Mouse (Mus musculus) heart, embryonic 15.5 days (tissue): ENCODE results near the gene Zbtb34. TPM values are rescaled to one million over a fixed set of nuclear protein-coding genes. Genes with fewer than 3 reads are reported as not detected.
A peak's percentile ranks its signal among the peaks of the same experiment; 100 is the strongest.

Source experiments
- ATAC-seq: fragments of 200-750 bp; cut with Nextera tagmentation; replicated peaks from 2 replicates; pipeline ENCODE4 v1.8.0; 2017; ENCODE audit warnings: low read depth, moderate TSS enrichment; ENCODE audit not compliant: insufficient number of reproducible peaks, insufficient read depth, low FRiP score
- H3K27ac ChIP-seq: fragments of 300-500 bp; sonication (generic); 2 replicates; pipeline ENCODE4 v1.5.1; 2015; ENCODE audit warnings: mild to moderate bottlenecking, inconsistent platforms
- H3K27me3 ChIP-seq: fragments of 300-500 bp; sonication (generic); 2 replicates; pipeline ENCODE4 v1.6.1; 2015; ENCODE audit warnings: inconsistent platforms
- H3K36me3 ChIP-seq: fragments of 300-500 bp; sonication (generic); 2 replicates; pipeline ENCODE4 v1.6.1; 2015; ENCODE audit warnings: mild to moderate bottlenecking, inconsistent platforms
- H3K4me1 ChIP-seq: fragments of 300-500 bp; sonication (generic); replicated peaks from 2 replicates; pipeline ENCODE4 v1.6.1; 2015; ENCODE audit warnings: inconsistent platforms
- H3K4me2 ChIP-seq: fragments of 300-500 bp; sonication (generic); 2 replicates; pipeline ENCODE4 v1.6.1; 2015; ENCODE audit warnings: inconsistent platforms, mild to moderate bottlenecking, moderate library complexity
- H3K4me3 ChIP-seq: fragments of 300-500 bp; sonication (generic); 2 replicates; pipeline ENCODE4 v1.5.1; 2015; ENCODE audit warnings: mild to moderate bottlenecking, inconsistent platforms
- H3K9ac ChIP-seq: fragments of 300-500 bp; sonication (generic); 2 replicates; pipeline ENCODE4 v1.6.1; 2015; ENCODE audit warnings: mild to moderate bottlenecking, inconsistent platforms
- H3K9me3 ChIP-seq: fragments of 300-500 bp; sonication (generic); replicated peaks from 2 replicates; pipeline ENCODE4 v1.6.1; 2016; ENCODE audit warnings: inconsistent platforms
- WGBS: fragments of 180-500 bp; shearing (Covaris S2); methylation state at CpG from one replicate; pipeline ENCODE4 v1.1.7; 2015; ENCODE audit warnings: mixed read lengths; 5-methylcytosine and 5-hydroxymethylcytosine counted together
- polyA plus RNA-seq: library from polyadenylated mRNA; unstranded; fragments of >200 nt; fragmentation: Nextera tagmentation; extraction: Ambion mirVana; gene quantifications from 2 replicates; pipeline ENCODE4 v1.2.1, GENCODE M21; 2015

Zbtb34 gene
- polyA plus RNA-seq, 1 experiment from 2014 or later: 3.3 TPM

DNA sequence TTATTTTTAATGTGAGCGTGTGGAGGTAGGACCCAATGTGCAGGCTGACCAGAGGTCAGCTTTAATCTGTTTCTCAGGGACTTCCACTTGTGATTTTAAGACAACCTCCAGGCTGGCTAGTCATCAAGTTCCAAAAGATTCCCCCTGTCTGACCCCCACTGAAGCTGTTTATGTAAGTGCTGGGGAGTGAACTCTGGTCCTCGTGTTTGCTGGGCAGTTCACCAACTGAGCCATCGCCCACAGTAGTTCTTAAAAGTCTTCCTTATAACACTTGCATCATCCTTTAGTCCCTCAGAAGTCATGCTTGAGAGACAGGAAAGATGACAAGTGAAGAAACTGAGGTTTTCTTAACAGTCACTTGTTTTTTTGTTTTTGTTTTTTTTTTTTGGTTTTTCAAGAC, 25.6 kb upstream of the Zbtb34 start:
- no peak for ATAC-seq
- no peak overlapping the region for H3K27ac ChIP-seq
- no peak overlapping the region for H3K4me3 ChIP-seq
- H3K9me3 ChIP-seq: no peaks in the 10 kb centered on the region
- H3K27me3 ChIP-seq: no peaks in the 10 kb centered on the region
- H3K9ac ChIP-seq: no peak overlapping the region
- WGBS: 73% methylated on average over 3 of the region's 3 CpGs
- H3K4me1 ChIP-seq: peaks cover 19% of the 10 kb centered on the region
- peaks cover 49% of the 10 kb centered on the region for H3K36me3 ChIP-seq
- no peak overlapping the region for H3K4me2 ChIP-seq

GRCm38 (mm10) chr2:33456242-33456641, 25.1 kb upstream of the Zbtb34 start:
- Histone ChIP-seq H3K4me1 (peaks cover 23% of the 10 kb centered on the region), H3K27me3 (no peaks in the 10 kb centered on the region), H3K4me2 (no peak overlapping the region), H3K27ac (no peak overlapping the region), H3K9ac (no peak overlapping the region), H3K36me3 (peaks cover 46% of the 10 kb centered on the region), H3K9me3 (no peaks in the 10 kb centered on the region), H3K4me3 (no peak overlapping the region)
- WGBS: 91% methylated on average over 5 of the region's 5 CpGs
- no peak for ATAC-seq

GRCm38 (mm10) chr2:33455350-33455749, 24.2 kb upstream of the Zbtb34 start:
- Histone ChIP-seq H3K9ac (no peak overlapping the region), H3K36me3 (peaks cover 52% of the 10 kb centered on the region), H3K4me3 (no peak overlapping the region), H3K9me3 (no peaks in the 10 kb centered on the region), H3K27ac (no peak overlapping the region), H3K4me1 (peaks cover 29% of the 10 kb centered on the region), H3K27me3 (no peaks in the 10 kb centered on the region), H3K4me2 (no peak overlapping the region)
- WGBS: 79% methylated on average over 3 of the region's 3 CpGs
- ATAC-seq: no peak

GRCm38 (mm10) chr2:33454816-33455215, 23.7 kb upstream of the Zbtb34 start:
- no peak overlapping the region for H3K4me2 ChIP-seq

DNA sequence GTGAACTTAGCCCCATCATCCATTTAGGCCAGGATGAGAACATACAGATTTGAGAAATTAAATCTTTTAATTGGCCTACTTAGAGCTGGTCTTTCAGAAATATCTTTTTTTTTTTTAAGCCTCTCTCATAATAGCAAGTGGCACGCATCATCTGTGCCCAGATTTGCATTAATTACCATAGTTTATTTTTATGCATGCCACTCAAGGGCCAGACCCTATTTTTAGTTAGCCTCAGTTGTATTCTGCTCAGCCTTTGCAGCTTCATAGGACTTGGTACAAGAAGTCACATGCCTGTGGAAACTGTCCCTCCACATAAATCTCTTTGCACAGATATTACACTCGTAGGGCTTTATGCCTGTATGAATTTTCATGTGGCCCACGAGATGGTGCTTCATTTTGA, 22.4 kb upstream of the Zbtb34 start:
- H3K27me3 ChIP-seq: no peaks in the 10 kb centered on the region
- peaks cover 53% of the 10 kb centered on the region for H3K36me3 ChIP-seq
- no peak overlapping the region; the same call in 1 of the 2 replicates for H3K27ac ChIP-seq
- no peaks in the 10 kb centered on the region for H3K9me3 ChIP-seq
- WGBS: 70% methylated on average over 3 of the region's 3 CpGs
- H3K4me2 ChIP-seq: no peak overlapping the region
- no peak overlapping the region for H3K9ac ChIP-seq
- no peak overlapping the region for H3K4me3 ChIP-seq
- ATAC-seq: no peak
- peaks cover 29% of the 10 kb centered on the region for H3K4me1 ChIP-seq

More at GRCm38 (mm10) chr2:33454816-33455215, 23.7 kb upstream of the Zbtb34 start:
- Histone ChIP-seq H3K4me1 (peaks cover 29% of the 10 kb centered on the region), H3K4me3 (no peak overlapping the region), H3K27ac (no peak overlapping the region), H3K9me3 (no peaks in the 10 kb centered on the region), H3K36me3 (peaks cover 51% of the 10 kb centered on the region), H3K27me3 (no peaks in the 10 kb centered on the region), H3K9ac (no peak overlapping the region)
- ATAC-seq: no peak
- WGBS: 90% methylated on average over 8 of the region's 8 CpGs

- Histone ChIP-seq H3K9ac (0 out of 2 replicates have a peak overlapping the region, but pooled peaks have one; percentile 6), H3K36me3 (peaks cover 50% of the 10 kb centered on the region), H3K27ac (0 out of 2 replicates have a peak overlapping the region, but pooled peaks have one; percentile 4)
These were observed 21.6 kb upstream of the Zbtb34 start for GRCm38 (mm10) chr2:33452721-33453120.

DNA sequence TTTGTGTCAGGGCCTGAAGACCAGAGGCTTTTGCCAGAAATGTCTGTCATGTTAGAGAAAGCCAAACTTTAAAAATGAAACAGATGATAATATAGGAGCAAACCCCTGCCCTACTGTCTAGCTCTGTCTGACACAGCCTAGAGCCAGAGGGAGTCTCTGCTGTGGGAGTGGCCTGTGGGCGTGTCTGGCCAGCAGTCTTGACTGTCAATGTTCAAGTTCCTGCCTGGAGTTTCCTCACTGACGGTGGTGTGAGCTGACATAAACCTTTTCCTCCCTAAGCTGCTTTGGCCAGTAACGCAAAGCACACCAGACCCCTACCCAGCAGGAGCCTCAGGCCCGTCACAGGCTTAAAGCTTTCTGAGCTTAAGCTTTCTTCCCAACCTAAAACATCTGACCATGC, 21.0 kb upstream of the Zbtb34 start:
- Histone ChIP-seq H3K27me3 (no peaks in the 10 kb centered on the region), H3K4me2 (no peak overlapping the region), H3K36me3 (peaks cover 50% of the 10 kb centered on the region), H3K9me3 (no peaks in the 10 kb centered on the region), H3K4me3 (no peak overlapping the region), H3K4me1 (peaks cover 29% of the 10 kb centered on the region), H3K9ac (no peak overlapping the region), H3K27ac (0 out of 2 replicates have a peak overlapping the region, but pooled peaks have one; percentile 4)
- peak; percentile 61; the same call in 1 of the 2 replicates for ATAC-seq
- 13% methylated on average over 4 of the region's 4 CpGs for WGBS

More at GRCm38 (mm10) chr2:33452721-33453120, 21.6 kb upstream of the Zbtb34 start:
- ATAC-seq: no peak
- H3K4me3 ChIP-seq: no peak overlapping the region
- peaks cover 29% of the 10 kb centered on the region for H3K4me1 ChIP-seq
- no peaks in the 10 kb centered on the region for H3K27me3 ChIP-seq
- no peak overlapping the region for H3K4me2 ChIP-seq
- H3K9me3 ChIP-seq: no peaks in the 10 kb centered on the region
- WGBS: 80% methylated on average over 5 of the region's 5 CpGs

DNA sequence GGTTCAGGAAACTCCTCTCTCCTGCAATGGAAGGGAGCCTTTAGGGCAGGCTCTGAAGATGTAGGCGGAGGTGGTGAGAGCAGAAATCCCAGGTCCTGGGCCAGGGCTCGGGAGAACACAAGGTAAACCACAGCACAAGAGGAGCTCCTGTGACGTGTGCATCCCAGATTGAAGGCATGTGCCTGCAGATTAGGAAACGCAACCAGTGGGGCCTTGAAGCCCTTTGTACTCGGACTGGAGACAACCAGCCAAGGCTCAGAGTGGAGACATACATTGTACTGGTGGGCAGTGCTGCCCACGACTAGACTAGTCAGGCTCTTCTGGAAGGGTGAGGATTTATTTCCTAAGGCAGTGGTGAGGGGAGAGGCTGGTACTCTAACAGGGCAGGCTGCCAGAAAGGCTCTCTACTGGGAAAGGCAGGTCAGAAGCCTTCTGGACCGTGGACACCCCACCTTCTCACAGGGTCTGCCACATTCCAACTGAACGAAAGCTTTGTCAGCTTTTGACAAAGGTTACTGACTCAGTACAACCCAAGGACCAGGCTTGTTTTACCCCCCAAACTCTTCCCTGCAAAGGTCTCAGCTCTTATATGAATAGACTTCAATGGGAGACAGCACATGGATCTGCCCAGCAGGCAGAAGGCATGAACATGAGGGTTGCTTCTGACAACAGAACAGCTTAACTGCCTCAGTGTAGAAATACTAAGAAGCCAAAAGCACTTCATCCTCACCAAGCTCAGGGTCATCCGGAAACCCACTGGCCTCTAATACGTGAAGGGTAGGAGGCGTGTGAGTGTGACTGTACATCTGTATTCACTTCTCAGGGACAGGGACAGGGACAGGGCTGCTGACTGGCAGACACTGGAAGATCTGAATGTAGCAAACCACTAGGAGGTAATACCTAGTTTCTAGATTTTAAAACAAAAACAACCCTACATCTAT, 20.2 kb upstream of the Zbtb34 start:
- 74% methylated on average over 11 of the region's 11 CpGs for WGBS
- Histone ChIP-seq H3K4me3 (no peak overlapping the region), H3K4me1 (peaks cover 29% of the 10 kb centered on the region), H3K4me2 (no peak overlapping the region), H3K27ac (no peak overlapping the region), H3K27me3 (no peaks in the 10 kb centered on the region), H3K9ac (no peak overlapping the region), H3K36me3 (peaks cover 49% of the 10 kb centered on the region), H3K9me3 (no peaks in the 10 kb centered on the region)
- no peak for ATAC-seq

GRCm38 (mm10) chr2:33449119-33449873, 18.2 kb upstream of the Zbtb34 start:
- WGBS: 87% methylated on average over 22 of the region's 22 CpGs
- Histone ChIP-seq H3K9ac (no peak overlapping the region), H3K9me3 (no peaks in the 10 kb centered on the region), H3K27me3 (no peaks in the 10 kb centered on the region), H3K27ac (no peak overlapping the region), H3K4me2 (no peak overlapping the region), H3K36me3 (peaks cover 33% of the 10 kb centered on the region), H3K4me3 (no peak overlapping the region), H3K4me1 (peaks cover 36% of the 10 kb centered on the region)
- ATAC-seq: no peak

DNA sequence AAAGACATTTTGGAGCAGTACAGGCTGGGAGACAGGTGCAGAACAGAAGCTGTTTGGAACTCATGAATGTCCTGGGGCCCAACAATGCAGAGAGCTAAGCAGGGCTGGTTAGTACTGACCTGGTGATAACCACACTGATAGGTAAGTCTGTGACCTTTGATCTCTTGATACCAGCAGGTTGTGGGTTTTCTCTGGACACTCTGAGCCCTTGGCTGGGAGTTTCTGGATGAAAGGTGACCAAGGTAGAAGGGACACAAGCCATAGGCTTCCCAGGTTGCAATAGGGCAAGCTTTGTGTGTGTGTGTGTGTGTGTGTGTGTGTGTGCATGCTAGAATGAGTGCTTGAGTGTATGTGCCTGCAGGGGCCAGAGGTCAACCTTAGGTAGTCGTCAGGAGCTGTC, 15.7 kb upstream of the Zbtb34 start:
- no peaks in the 10 kb centered on the region for H3K9me3 ChIP-seq
- 75% methylated on average over 1 of the region's 1 CpGs for WGBS

DNA sequence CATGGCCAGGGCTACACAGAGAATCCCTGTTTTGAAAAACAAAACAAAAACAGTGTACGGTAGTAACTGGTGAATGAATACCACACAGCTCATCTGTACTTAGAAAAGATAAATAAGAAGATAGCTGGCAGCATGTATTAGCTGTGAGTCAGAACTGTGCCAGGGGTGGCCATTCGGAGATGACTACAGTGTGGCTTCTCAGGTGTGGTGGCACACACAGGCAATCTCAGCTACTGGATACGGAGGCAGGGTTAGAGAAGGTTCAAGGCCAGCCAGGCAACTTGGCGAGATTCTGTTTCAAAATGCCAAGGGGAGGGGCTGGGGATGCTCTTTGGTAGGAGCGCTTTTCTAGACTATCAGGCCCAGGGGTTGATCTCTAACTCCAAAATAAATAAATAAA, 14.6 kb upstream of the Zbtb34 start:
- Histone ChIP-seq H3K36me3 (peaks cover 11% of the 10 kb centered on the region; the same call in 1 of the 2 replicates), H3K4me1 (peaks cover 14% of the 10 kb centered on the region), H3K4me3 (no peak overlapping the region), H3K27me3 (no peaks in the 10 kb centered on the region), H3K9me3 (no peaks in the 10 kb centered on the region), H3K27ac (no peak overlapping the region), H3K4me2 (no peak overlapping the region), H3K9ac (no peak overlapping the region)
- WGBS: 93% methylated on average over 5 of the region's 5 CpGs
- no peak for ATAC-seq

More for the DNA sequence above, 15.7 kb upstream of the Zbtb34 start:
- no peak for ATAC-seq
- Histone ChIP-seq H3K4me3 (no peak overlapping the region), H3K36me3 (peaks cover 13% of the 10 kb centered on the region; the same call in 1 of the 2 replicates), H3K27me3 (no peaks in the 10 kb centered on the region), H3K4me1 (peaks cover 24% of the 10 kb centered on the region), H3K9ac (no peak overlapping the region), H3K27ac (no peak overlapping the region), H3K4me2 (no peak overlapping the region)
